Mouse (Mus musculus): ENCODE measurements around the gene Pxn. TPM values are rescaled to one million over a fixed set of nuclear protein-coding genes. Genes with fewer than 3 reads are reported as not detected.

The Pxn gene
- total RNA-seq (2023) = 100 to 1,000 TPM; 344 to 399 TPM

GRCm38 (mm10) chr5:115506454-115507201, at the start of gene Pxn:
Pxn (plus strand) TSS chr5:115506676.

DNA sequence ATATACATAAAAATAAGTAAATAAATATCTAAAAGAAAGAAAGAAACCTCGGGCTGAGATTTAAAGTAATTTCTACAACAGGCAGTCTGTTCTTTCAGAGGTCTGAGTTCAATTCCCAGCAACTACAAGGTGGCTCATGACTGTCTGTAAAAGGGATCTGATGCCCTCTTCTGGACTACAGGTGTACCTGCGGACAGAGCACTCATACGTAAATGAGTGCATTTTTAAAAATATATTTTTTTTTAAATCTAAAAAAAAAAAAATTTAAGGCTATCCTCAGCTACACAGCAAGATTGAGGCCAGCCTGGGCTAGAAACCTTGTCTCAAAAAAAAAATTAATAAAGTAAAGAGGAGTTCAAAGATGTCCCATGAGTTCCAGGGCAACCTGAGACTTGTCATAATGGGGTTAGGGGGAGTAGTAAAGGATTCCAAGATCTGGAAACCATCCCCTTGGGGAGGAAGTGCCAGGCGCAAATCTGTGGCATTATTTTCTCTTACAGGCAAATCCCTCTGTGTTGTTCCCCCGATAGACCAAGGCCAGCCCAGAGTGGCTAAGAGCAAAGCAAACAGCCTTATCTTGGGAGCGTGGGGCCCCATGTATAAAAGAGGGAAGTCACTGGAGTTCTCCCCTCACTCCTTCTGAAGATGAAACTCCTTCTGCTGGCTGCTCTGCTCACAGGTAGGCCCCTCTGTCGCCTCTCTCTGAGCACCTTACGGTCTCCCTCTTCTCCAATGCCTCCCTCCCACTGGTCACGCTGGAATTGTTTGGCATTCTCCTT, 40.6 kb upstream of the Pxn start, which contains the start of gene Pla2g1b:
Gene Pla2g1b, plus strand, starts transcription at position 621 of the 779 bp plus-strand sequence.

DNA sequence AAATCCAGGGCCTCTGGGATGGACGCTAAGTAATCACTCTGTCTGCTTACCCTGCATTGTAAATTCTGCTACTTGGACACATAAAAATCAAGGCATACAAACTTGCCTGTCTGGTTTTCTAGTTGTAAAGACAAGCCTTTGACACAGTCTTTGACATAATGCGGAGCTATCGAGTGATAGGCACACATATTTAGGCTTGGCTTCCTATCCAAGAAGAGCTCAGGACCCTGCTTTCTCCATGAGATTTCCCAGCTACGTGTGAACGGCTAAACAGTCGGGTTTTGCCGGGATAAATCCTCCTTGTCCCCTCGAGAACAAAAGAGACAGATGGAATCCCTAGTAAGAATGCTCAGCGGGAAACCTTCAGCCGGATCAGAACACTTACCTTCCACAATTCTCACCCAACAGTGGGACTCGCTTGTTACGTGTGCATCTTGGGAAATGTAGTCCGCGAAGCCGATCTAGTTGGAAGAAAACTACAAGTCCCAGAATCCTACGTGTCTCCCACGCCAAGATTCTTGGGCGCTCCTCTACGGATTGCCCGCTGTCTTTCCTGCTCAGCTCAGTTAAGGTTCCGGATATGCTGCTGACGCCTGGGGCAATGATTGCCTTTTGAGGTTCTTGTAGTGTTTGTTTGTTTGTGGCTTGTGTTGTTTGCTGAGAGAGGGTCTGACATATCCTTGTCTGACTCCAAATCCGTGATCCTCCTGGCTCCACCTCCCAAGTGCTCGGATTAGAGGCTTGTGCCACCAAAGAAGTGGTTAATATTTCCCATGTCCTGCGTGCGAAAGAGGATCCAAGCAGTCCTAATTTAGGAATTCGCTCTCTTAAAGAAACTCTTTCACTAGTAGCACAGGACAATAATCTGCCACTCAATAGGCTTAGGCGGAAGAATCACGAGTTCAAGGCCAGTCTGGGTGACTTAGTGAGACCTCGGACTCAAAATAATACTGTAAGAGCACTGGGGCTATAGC, 22.2 kb upstream of the Pxn start, which contains the start of gene Sirt4:
Gene Sirt4, minus strand, starts transcription at position 779 of the 974 bp plus-strand sequence.

DNA sequence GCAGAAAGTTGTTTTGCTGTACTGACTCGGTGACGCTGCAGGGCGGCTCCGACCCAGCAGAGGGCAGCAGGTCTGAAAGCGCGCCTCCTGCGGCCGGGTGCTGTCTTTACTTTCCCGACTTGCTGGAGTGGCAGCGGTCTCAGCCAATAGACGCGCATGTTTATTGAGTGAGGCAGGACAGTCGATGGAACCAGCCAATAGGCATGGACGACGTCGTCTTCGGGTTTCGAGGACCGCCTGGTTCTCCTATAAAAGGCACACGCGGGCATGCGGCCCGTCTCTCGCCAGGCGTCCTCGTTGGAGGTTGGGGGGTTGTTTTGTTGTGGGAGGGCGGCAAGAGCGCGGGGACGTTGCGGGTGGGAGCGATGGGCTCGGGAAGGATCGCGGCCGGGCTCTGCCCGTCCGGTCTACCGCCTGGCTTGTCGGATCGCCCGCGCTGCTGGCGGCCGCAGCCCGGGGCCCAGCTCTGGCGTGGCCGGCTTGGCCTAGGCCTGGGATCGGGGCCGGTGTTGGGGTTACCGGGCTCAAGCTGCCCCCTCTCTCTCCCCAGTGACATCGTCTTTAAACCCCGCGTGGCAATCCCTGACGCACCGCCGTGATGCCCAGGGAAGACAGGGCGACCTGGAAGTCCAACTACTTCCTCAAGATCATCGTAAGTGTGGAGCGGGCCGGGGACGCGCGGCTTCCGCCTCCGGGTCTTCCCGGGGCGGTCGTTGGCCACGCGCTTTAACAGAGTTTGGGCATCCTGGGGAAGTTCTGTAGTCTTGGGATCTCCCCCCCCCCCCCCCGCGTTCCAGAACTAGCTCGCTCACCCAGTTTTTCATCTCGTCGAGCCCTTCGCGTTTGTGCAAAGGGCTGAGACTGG, 53.0 kb downstream of the Pxn start, which contains the start of gene Rplp0:
Gene Rplp0, plus strand, starts transcription at position 231 of the 865 bp plus-strand sequence.

DNA sequence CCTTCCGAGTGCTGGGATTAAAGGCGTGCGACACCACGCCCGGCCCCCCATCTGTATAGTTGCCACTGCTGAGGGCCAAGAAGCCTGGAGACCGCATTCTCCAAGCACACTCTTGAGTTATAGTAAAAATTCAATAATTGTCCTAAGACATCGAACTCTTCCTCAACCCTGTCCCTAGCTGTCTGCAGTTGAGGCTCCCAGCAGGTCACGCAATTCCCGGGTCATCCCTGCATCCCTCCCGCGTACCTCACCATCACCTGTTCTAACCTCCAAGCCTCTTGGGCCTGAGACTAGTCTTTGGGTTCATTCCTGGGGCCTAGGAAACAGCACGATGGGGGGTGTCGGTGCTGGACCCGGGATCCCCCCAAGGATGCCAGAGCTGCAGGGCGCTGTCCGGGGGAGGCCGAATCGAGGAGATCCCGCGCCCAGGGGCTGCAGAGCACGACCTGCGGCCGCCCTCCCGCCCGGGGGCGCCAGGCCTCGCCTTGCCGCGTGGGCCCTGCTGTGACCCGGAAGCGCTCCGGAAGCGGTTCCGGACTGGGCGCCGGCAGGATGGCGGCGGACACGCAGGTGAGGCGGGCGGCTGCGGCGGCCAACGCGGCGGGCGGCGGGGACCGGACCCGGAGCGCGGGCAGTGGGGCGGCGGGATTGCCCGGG, 58.4 kb downstream of the Pxn start, which contains the start of gene Gcn1l1:
Gene Gcn1l1, plus strand, starts transcription at position 518 of the 657 bp plus-strand sequence.

Other genes with a start within 250 kb of the Pxn start
- 100 to 1,000 TPM; 184 to 191 TPM for gene Rnf10, start 233.8 kb upstream of the Pxn start, total RNA-seq (2023)
- gene Coq5, start 227.0 kb upstream of the Pxn start, total RNA-seq (2023) = 10 to 100 TPM in 1 of 2 experiments, 1 to 10 TPM in 1; 9.3 to 10.7 TPM
- 100 to 1,000 TPM; 209 to 220 TPM for gene Dynll1, start 205.7 kb upstream of the Pxn start, total RNA-seq (2023)
- gene Srsf9, start 179.5 kb upstream of the Pxn start, total RNA-seq (2023) = 10 to 100 TPM; 56.4 to 57.6 TPM
- 10 to 100 TPM in 1 of 2 experiments, 1 to 10 TPM in 1; 9.1 to 10.3 TPM for gene Gatc, start 165.5 kb upstream of the Pxn start, total RNA-seq (2023)
- 10 to 100 TPM; 16.6 to 18.6 TPM for gene Triap1, start 165.5 kb upstream of the Pxn start, total RNA-seq (2023)
- gene Cox6a1, start 157.7 kb upstream of the Pxn start, total RNA-seq (2023) = 100 to 1,000 TPM; 267 to 287 TPM
- gene Msi1, start 77.1 kb upstream of the Pxn start, total RNA-seq (2023) = under 1 TPM; 0.13 to 0.48 TPM
- gene Pla2g1b, start 40.4 kb upstream of the Pxn start, total RNA-seq (2023) = not detected
- 1 to 10 TPM; 3.4 to 8.9 TPM for gene Sirt4, start 22.0 kb upstream of the Pxn start, total RNA-seq (2023)
- gene Rplp0, start 52.8 kb downstream of the Pxn start, total RNA-seq (2023) = 100 to 1,000 TPM; 780 to 840 TPM
- 10 to 100 TPM; 29.7 to 34.9 TPM for gene Gcn1l1, start 58.6 kb downstream of the Pxn start, total RNA-seq (2023)
- gene Rab35, start 125.2 kb downstream of the Pxn start, total RNA-seq (2023) = 10 to 100 TPM; 61.0 to 63.9 TPM
- 1 to 10 TPM in 1 of 2 experiments, under 1 TPM in 1; 0.82 to 1.6 TPM for gene Bicdl1, start 224.9 kb downstream of the Pxn start, total RNA-seq (2023)

Data from neutrophil, adult 83 days (primary cell).